25 mouse cellular contexts compared by ENCODE assay signal in the genomic region with DNA sequence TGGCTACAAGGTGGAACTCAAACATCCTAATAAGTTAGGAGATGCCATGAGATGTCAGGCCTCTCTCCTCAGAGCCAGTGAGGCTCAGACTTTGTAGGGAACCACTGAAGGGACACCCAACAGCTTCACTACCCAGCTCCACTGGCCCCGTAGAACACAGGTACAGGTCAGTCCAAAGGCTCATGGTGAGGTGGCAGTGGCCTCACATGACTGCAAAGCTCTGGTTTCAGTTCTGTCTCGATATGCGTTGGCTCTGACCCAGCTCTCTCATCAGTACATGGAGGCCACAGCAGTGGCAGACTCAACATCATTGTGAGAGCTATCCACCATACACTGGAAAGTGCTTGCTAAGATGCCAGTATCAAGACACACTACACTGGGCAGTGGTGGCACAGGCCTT. TPM values are rescaled to one million over a fixed set of nuclear protein-coding genes. Genes with fewer than 3 reads are reported as not detected.
"Had no signal": no experiment of that assay in that cellular context is flagged by ENCODE, and none has a peak within 500 bp of the region (broad histone marks: within the 10 kb centered on the region; RNA-seq: fewer than 3 reads in every experiment).

No protein-coding gene starts in this region.

- H3K9me3 ChIP-seq: heart, embryonic 12.5 days; intestine, embryonic 15.5 days; limb, embryonic 13.5 days; limb, embryonic 15.5 days; liver, embryonic 13.5 days; liver, embryonic 15.5 days had no signal

- DNase-seq: forebrain, postnatal 0 days; gastrocnemius, adult 2 months; gastrocnemius, postnatal 10 days; gastrocnemius, postnatal 25 days; heart, adult 2 months; heart, postnatal 10 days; kidney, adult 18-20 months; kidney, adult 8-10 months; kidney, postnatal 10 days; kidney, postnatal 25 days; kidney, postnatal 4 days; layer of hippocampus, adult 9-11 months; layer of hippocampus, postnatal 36 days; left cerebral cortex, postnatal 4 days; liver, embryonic 13.5 days had no signal

- H3K4me1 ChIP-seq: heart, embryonic 12.5 days; intestine, embryonic 15.5 days; limb, embryonic 13.5 days; limb, embryonic 15.5 days; liver, embryonic 13.5 days; liver, embryonic 15.5 days had no signal

- H3K27me3 ChIP-seq: heart, embryonic 12.5 days; intestine, embryonic 15.5 days; limb, embryonic 13.5 days; limb, embryonic 15.5 days; liver, embryonic 13.5 days; liver, embryonic 15.5 days had no signal

- H3K9ac ChIP-seq: forebrain, postnatal 0 days; heart, embryonic 12.5 days; hindbrain, embryonic 14.5 days; intestine, embryonic 15.5 days; limb, embryonic 13.5 days; limb, embryonic 15.5 days; liver, embryonic 13.5 days; liver, embryonic 15.5 days had no signal

- H3K4me2 ChIP-seq: heart, embryonic 12.5 days; hindbrain, embryonic 14.5 days; intestine, embryonic 15.5 days; limb, embryonic 13.5 days; limb, embryonic 15.5 days; liver, embryonic 11.5 days; liver, embryonic 13.5 days; liver, embryonic 15.5 days had no signal

- H3K4me3 ChIP-seq: gastrocnemius, adult 2 months; heart, adult 2 months; heart, embryonic 12.5 days; intestine, embryonic 15.5 days; layer of hippocampus, adult 2 months; limb, embryonic 13.5 days; limb, embryonic 15.5 days; liver, embryonic 13.5 days; liver, embryonic 15.5 days had no signal

- H3K27ac ChIP-seq: gastrocnemius, adult 2 months; heart, adult 2 months; hindbrain, embryonic 14.5 days; intestine, embryonic 15.5 days; layer of hippocampus, adult 2 months; limb, embryonic 13.5 days; limb, embryonic 15.5 days; liver, embryonic 13.5 days; liver, embryonic 15.5 days had no signal

- ATAC-seq: forebrain, postnatal 0 days; hindbrain, embryonic 16.5 days; inflammation-experienced regulatory T-cells, adult 6 months; intestine, embryonic 15.5 days had no signal

- H3K36me3 ChIP-seq: heart, embryonic 12.5 days; intestine, embryonic 15.5 days; limb, embryonic 13.5 days; limb, embryonic 15.5 days; liver, embryonic 13.5 days; liver, embryonic 15.5 days had no signal

RNA-seq across cellular contexts. Expression of a gene that starts 9.0 kb away (rescaled TPM):
- total RNA-seq: gastrocnemius, adult 2 months; gastrocnemius, postnatal 25 days had no signal
